Mouse (Mus musculus) MEL (cell line): ENCODE data around the gene St6galnac3. TPM values are rescaled to one million over a fixed set of nuclear protein-coding genes. Genes with fewer than 3 reads are reported as not detected.

ENCODE experiments used
- DNase-seq: peaks from one replicate; pipeline ENCODE4 v3.0.0; 2011; ENCODE audit warnings: low read depth, low spot score
- H3K27ac ChIP-seq: 2 replicates; pipeline ENCODE4 v1.5.1; 2012; ENCODE audit warnings: low read depth, mild to moderate bottlenecking, control low read depth, low read length, moderate library complexity; ENCODE audit not compliant: control insufficient read depth
- H3K27me3 ChIP-seq, 2 experiments: fragments of 150-350 bp in 1 of 2; sonication (generic) in 1 of 2; 2 replicates each; pipeline ENCODE4 v1.6.1; 2012; ENCODE audit warnings: low read length in 2 of 2, mild to moderate bottlenecking in 2 of 2, improper control_type of control experiment in 1 of 2, moderate library complexity in 1 of 2; ENCODE audit not compliant: insufficient read depth in 2 of 2, control insufficient read depth in 1 of 2
- H3K36me3 ChIP-seq, 2 experiments: 2 replicates each; pipeline ENCODE4 v1.6.1; 2012 to 2014; ENCODE audit warnings: low read length in 2 of 2, improper control_type of control experiment in 1 of 2, inconsistent platforms in 1 of 2, mild to moderate bottlenecking in 1 of 2; ENCODE audit not compliant: insufficient read depth in 2 of 2, control insufficient read depth in 1 of 2
- H3K4me1 ChIP-seq, 2 experiments: fragments of 150-350 bp in 1 of 2; sonication (generic) in 1 of 2; 2 replicates each; pipeline ENCODE4 v1.6.1; 2012; ENCODE audit warnings: low read length in 2 of 2, improper control_type of control experiment in 1 of 2, mild to moderate bottlenecking in 1 of 2; ENCODE audit not compliant: insufficient read depth in 2 of 2, control insufficient read depth in 1 of 2
- H3K4me3 ChIP-seq, 2 experiments: fragments of 150-350 bp in 1 of 2; sonication (generic) in 1 of 2; 2 replicates each; pipeline ENCODE4 v1.5.1; 2012; ENCODE audit warnings: low read depth in 2 of 2, low read length in 2 of 2, mild to moderate bottlenecking in 2 of 2, moderate library complexity in 2 of 2, control low read depth in 1 of 2, improper control_type of control experiment in 1 of 2; ENCODE audit not compliant: control insufficient read depth in 1 of 2, insufficient read depth in 1 of 2
- H3K79me2 ChIP-seq: 2 replicates; pipeline ENCODE4 v1.6.1; 2012; ENCODE audit warnings: mild to moderate bottlenecking, low read length, moderate library complexity; ENCODE audit not compliant: control insufficient read depth, poor library complexity, insufficient read depth
- H3K9ac ChIP-seq: 2 replicates; pipeline ENCODE4 v1.6.1; 2012; ENCODE audit warnings: low read depth, mild to moderate bottlenecking, control low read depth, low read length, moderate library complexity; ENCODE audit not compliant: control insufficient read depth, poor library complexity, severe bottlenecking
- H3K9me3 ChIP-seq: fragments of 150-350 bp; sonication (generic); replicated peaks from 2 replicates; pipeline ENCODE4 v1.6.1; 2012; ENCODE audit warnings: mild to moderate bottlenecking, low read length, improper control_type of control experiment, moderate library complexity; ENCODE audit not compliant: insufficient read depth
- BHLHE40 ChIP-seq: IDR thresholded peaks from 2 replicates; pipeline ENCODE4 v1.6.1; 2012; ENCODE audit warnings: low read depth, mild to moderate bottlenecking, inconsistent platforms, low read length, improper control_type of control experiment, borderline replicate concordance
- E2F4 ChIP-seq: IDR thresholded peaks from 2 replicates; pipeline ENCODE4 v1.6.1; 2011; ENCODE audit warnings: low read depth, low read length, improper control_type of control experiment, borderline replicate concordance
- JUND ChIP-seq: IDR thresholded peaks from 2 replicates; pipeline ENCODE4 v1.6.1; 2011; ENCODE audit warnings: low read depth, mild to moderate bottlenecking, improper control_type of control experiment, low read length
- MAX ChIP-seq: IDR thresholded peaks from 2 replicates; pipeline ENCODE4 v1.6.1; 2011; ENCODE audit warnings: low read length, improper control_type of control experiment
- MEF2A ChIP-seq: IDR thresholded peaks from 2 replicates; pipeline ENCODE4 v1.6.1; 2014; ENCODE audit warnings: low read depth, mild to moderate bottlenecking, inconsistent platforms, low read length, improper control_type of control experiment; ENCODE audit not compliant: poor library complexity, insufficient replicate concordance, severe bottlenecking; ENCODE audit errors: extremely low read depth
- POLR2A ChIP-seq, 2 experiments: IDR thresholded peaks; 2 replicates each; pipeline ENCODE4 v1.6.1; 2011 to 2012; ENCODE audit warnings: low read length in 2 of 2, mild to moderate bottlenecking in 2 of 2, control low read depth in 1 of 2, improper control_type of control experiment in 1 of 2, low read depth in 1 of 2, moderate library complexity in 1 of 2; ENCODE audit not compliant: control insufficient read depth in 1 of 2, insufficient read depth in 1 of 2, poor library complexity in 1 of 2
- POLR2AphosphoS2 ChIP-seq: IDR thresholded peaks from 2 replicates; pipeline ENCODE4 v1.6.1; 2011; ENCODE audit warnings: low read length, improper control_type of control experiment
- POLR2AphosphoS5 ChIP-seq: IDR thresholded peaks from 2 replicates; pipeline ENCODE4 v1.6.1; 2012; ENCODE audit warnings: low read depth, borderline replicate concordance, mild to moderate bottlenecking, inconsistent platforms, low read length, moderate library complexity, mixed read lengths
- SIN3A ChIP-seq: IDR thresholded peaks from 2 replicates; pipeline ENCODE4 v1.6.1; 2012; ENCODE audit warnings: low read length, improper control_type of control experiment, inconsistent platforms
- TAL1 ChIP-seq: IDR thresholded peaks from 2 replicates; pipeline ENCODE4 v1.6.1; 2012; ENCODE audit warnings: mild to moderate bottlenecking, inconsistent platforms, low read length, moderate library complexity, mixed read lengths
- TCF12 ChIP-seq: IDR thresholded peaks from 2 replicates; pipeline ENCODE4 v1.6.1; 2014; ENCODE audit warnings: low read depth, mild to moderate bottlenecking, inconsistent platforms, low read length, improper control_type of control experiment, moderate library complexity
- ZKSCAN1 ChIP-seq: IDR thresholded peaks from 2 replicates; pipeline ENCODE4 v1.6.1; 2012; ENCODE audit warnings: low read depth, mild to moderate bottlenecking, inconsistent platforms, low read length, improper control_type of control experiment, moderate library complexity
- ZNF384 ChIP-seq: IDR thresholded peaks from 2 replicates; pipeline ENCODE4 v1.6.1; 2012; ENCODE audit warnings: low read depth, mild to moderate bottlenecking, inconsistent platforms, low read length, improper control_type of control experiment
- polyA plus RNA-seq, 2 experiments: library from polyadenylated mRNA; stranded (reverse) in 1 of 2; unstranded in 1 of 2; fragments of >175 nt in 1 of 2; fragments of >200 nt in 1 of 2; gene quantifications; 2 replicates each; pipeline versions ENCODE4 v1.2.1 to v1.2.4; 2012; ENCODE audit warnings: low replicate concordance in 2 of 2, low read depth in 1 of 2; ENCODE audit not compliant: insufficient read length in 2 of 2, insufficient read depth in 1 of 2, missing spikeins in 1 of 2
- total RNA-seq: library from RNA; depleted of rRNA; stranded (reverse); fragments of 300-350 nt; gene quantifications from 2 replicates; pipeline ENCODE4 v1.2.3, GENCODE M21; 2012

St6galnac3 gene
- total and polyA plus RNA-seq, 3 experiments: 7.8 to 11.4 TPM; not detected in 1

GRCm38 (mm10) chr3:153538396-153538795, 186.6 kb downstream of the St6galnac3 start:
- Histone ChIP-seq H3K36me3 (peaks cover 0 to 14% of the 10 kb centered on the region in 2 experiments; a peak in 3 of 4 replicates), H3K4me1 (peaks cover 11 to 19% of the 10 kb centered on the region in 2 experiments), H3K27me3 (no peaks in the 10 kb centered on the region), H3K9ac (no peak overlapping the region), H3K79me2 (no peaks in the 10 kb centered on the region), H3K27ac (no peak overlapping the region), H3K9me3 (no peaks in the 10 kb centered on the region), H3K4me3 (no peak overlapping the region)
- TF ChIP-seq MEF2A (no peak), MAX (no peak), POLR2AphosphoS2 (no peak), SIN3A (no peak)
- no peak for DNase-seq

GRCm38 (mm10) chr3:153537435-153537834, 187.5 kb downstream of the St6galnac3 start:
- Histone ChIP-seq H3K9ac (no peak overlapping the region), H3K27me3 (no peaks in the 10 kb centered on the region), H3K79me2 (no peaks in the 10 kb centered on the region), H3K4me1 (peaks cover 11 to 19% of the 10 kb centered on the region in 2 experiments), H3K4me3 (no peak overlapping the region), H3K27ac (no peak overlapping the region), H3K9me3 (no peaks in the 10 kb centered on the region), H3K36me3 (peaks cover 0 to 14% of the 10 kb centered on the region in 2 experiments; a peak in 3 of 4 replicates)
- no peak for DNase-seq
- TF ChIP-seq TCF12: no peak
- TF ChIP-seq JUND: no peak
- no peak for TF ChIP-seq POLR2A (IDR thresholded peaks at IDR 0.05; ENCODE audit: control insufficient read depth in 1 of 2, insufficient read depth in 1 of 2, low read depth in 1 of 2, low read length in 2 of 2, poor library complexity in 1 of 2)
- no peak for TF ChIP-seq E2F4
- TF ChIP-seq MAX: no peak

- Histone ChIP-seq H3K9ac (no peak overlapping the region), H3K4me1 (peaks cover 11 to 19% of the 10 kb centered on the region in 2 experiments), H3K9me3 (no peaks in the 10 kb centered on the region), H3K36me3 (peaks cover 0 to 14% of the 10 kb centered on the region in 2 experiments; a peak in 3 of 4 replicates), H3K27me3 (no peaks in the 10 kb centered on the region), H3K4me3 (no peak overlapping the region), H3K79me2 (no peaks in the 10 kb centered on the region), H3K27ac (no peak overlapping the region; the same call in 1 of the 2 replicates)
- no peak for TF ChIP-seq POLR2A (IDR thresholded peaks at IDR 0.05; ENCODE audit: control insufficient read depth in 1 of 2, insufficient read depth in 1 of 2, low read depth in 1 of 2, low read length in 2 of 2, poor library complexity in 1 of 2)
- TF ChIP-seq TCF12: no peak
- TF ChIP-seq TAL1: no peak
- no peak for TF ChIP-seq BHLHE40
- no peak for TF ChIP-seq ZNF384
- TF ChIP-seq POLR2AphosphoS5: no peak
- TF ChIP-seq ZKSCAN1: no peak
- DNase-seq: peak; percentile 30
These were observed 188.7 kb downstream of the St6galnac3 start for GRCm38 (mm10) chr3:153536260-153536659.
